Mouse (Mus musculus): ENCODE data around the gene Gm27021. TPM values are rescaled to one million over a fixed set of nuclear protein-coding genes. Genes with fewer than 3 reads are reported as not detected.

Gene Gm27021
- total RNA-seq, 2 experiments from 2014 or later, result not detected

- no peak for DNase-seq (ENCODE audit: low spot score in 2 of 2)
These were observed 98.8 kb downstream of the Gm27021 start for GRCm38 (mm10) chr8:120569123-120569522.

DNA sequence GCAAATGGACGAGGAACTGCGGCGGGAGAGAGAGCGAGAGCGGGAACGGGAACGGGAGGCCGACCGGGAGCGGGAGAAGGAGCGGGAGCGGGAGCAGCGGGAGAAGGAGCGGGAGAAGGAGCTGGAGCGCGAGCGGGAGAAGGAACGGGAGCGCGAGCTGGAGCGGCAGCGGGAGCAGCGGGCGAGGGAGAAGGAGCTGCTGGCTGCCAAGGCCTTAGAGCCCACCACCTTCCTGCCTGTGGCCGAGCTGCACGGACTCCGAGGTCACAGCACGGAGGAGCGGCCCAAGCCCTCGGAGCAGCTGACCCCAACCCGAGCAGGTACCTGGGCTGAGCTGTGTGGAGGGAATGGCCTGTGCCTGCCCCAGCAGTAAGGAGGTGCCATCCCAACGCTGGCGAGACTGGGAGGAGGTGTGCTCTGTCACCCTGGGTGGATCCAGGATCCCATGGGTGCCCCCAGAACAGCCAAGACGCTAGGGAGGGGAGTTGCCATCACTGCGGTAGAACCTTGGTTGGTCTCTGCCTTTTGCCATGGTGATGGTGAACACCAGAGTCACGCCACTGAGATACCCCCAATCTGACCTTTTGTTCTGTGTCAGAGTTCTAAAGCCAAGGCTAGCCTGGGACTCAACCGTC lies 99.6 kb downstream of the Gm27021 start:
- DNase-seq (ENCODE audit: low spot score in 2 of 2), result no peak

GRCm38 (mm10) chr8:120567731-120568130 lies 100.1 kb downstream of the Gm27021 start:
- DNase-seq (ENCODE audit: low spot score in 2 of 2), result no peak

- no peak for DNase-seq (ENCODE audit: low spot score in 2 of 2)
These were observed 101.2 kb downstream of the Gm27021 start for GRCm38 (mm10) chr8:120566681-120567080.

DNA sequence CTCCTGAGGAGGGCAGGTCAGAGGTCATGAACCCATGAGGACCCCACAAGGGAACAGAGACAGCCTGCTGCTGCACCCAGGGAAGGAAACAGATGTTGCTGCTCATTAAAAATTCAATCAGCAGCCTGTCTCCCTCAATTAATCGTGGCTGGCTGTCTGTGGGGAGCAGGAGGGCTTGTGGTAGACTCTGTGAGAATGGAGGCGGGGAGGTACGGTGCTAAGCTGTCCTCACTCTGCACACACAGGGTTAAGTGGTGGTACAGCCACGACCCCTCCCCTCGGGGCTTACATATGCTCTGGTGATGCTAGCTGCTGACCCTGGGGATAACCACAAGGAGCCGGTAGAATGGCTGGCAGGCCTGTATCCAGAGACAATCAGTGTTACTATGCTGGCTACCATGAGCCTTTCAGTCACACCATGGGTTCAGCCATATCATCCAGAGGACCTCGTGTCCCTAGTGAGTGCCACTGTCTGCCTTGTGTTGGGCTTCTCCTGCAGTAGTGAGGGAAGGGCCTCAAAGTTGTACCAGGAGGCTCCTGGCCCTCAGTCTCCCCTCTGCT lies 102.6 kb downstream of the Gm27021 start:
- DNase-seq (ENCODE audit: low spot score in 2 of 2), result no peak

DNA sequence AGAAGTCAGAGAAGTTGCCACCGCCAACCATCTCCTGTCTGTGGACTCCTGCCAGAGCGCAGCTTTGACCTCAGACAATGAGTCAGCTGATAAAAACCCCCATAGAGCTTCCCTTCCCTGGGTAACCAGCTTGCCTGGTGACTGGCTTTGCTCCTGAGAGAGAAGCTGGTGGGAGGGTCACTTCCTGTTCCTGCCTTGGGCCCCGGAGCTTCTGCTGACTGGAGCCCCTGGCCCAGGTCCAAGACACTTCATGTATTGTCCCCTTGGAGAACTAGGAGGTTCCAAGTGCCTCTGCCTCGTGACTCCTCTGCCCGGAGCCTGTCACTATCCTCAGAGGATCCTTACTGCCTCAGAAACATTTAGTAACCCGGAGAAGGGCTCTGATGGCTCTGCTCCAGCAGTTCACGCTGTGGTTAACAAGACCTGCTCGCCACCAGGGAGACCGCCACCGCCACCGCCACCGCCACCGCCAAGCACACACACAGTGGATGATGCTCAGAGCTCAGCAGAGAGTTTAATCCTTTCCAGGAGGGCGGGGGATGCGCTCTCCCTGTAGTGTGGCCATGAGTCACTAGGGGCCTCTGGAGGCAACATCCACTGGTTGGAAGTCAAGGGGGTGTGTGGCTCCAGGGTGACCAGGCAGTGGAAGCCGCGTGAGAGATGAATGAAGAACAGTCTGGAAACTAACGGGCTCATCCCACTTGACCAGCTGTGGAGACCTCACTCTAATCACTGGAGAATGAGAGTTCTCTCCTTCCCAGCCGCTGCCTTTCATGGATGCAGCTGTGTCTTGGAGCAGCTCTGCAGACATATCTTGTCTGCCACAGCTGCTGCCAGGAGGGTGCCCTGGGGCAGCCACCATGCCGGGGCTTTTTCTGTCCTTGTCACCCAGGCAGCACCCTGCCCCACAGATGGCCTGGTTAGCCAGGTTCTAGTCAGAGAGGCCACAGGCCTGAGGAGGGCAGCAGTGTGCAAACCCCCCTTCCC lies 103.7 kb downstream of the Gm27021 start:
- peak; percentile 76 to 83 for DNase-seq (ENCODE audit: low spot score in 2 of 2)

DNA sequence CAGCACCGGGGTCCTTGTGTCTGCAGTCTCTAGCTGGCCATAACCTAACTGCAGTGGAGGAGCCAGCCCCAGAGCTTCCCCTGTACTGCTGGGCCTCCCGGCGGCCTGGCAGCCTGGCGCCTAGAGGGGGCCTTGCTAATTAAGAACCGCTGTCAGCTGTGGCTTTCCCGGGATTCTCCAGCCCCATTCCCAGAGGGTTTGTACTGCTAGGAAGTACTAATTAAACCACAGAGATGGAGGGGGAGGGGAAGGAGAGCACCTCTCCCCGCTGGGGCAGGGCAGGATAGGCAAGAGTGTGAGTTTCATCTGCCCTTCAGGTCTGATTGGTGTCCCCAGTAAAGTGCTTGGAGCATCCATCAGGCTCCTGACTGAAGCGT lies 104.5 kb downstream of the Gm27021 start:
- no peak for DNase-seq (ENCODE audit: low spot score in 2 of 2)

DNA sequence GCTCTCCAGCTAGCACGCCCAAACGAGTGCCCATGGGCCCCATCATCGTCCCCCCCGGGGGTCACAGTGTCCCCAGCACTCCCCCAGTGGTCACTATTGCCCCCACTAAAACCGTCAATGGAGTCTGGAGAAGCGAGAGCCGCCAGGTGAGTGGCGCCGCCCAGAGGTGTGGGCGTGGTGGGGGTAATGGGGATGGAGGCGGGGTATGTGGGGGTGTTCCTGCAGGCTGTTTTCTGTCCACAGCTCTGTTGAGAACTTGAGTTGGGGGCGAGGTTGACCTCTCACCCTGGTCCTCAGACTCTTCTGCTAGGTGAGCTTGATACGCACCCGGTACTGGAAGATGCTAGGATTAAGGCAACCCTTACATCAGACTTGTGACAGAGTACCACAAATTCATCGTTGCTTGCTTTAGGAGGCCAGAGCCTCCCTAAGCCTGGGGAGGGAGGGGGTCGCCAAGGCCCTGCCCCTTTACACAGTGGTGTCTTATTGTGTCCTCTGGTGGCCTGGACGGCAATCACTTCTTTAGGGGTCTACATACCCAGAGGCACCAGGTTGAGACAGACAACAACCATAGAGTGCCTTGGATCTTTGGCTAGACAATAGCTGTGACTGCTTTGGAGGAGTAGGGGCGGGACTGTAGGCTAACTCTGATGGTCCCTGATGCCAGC lies 105.1 kb downstream of the Gm27021 start:
- DNase-seq (ENCODE audit: low spot score in 2 of 2), result no peak

- DNase-seq (ENCODE audit: low spot score in 2 of 2), result no peak
These were observed 106.1 kb downstream of the Gm27021 start for GRCm38 (mm10) chr8:120561539-120562435.

- DNase-seq (ENCODE audit: low spot score in 2 of 2), result no peak
These were observed 107.3 kb downstream of the Gm27021 start for GRCm38 (mm10) chr8:120560535-120560934.

DNA sequence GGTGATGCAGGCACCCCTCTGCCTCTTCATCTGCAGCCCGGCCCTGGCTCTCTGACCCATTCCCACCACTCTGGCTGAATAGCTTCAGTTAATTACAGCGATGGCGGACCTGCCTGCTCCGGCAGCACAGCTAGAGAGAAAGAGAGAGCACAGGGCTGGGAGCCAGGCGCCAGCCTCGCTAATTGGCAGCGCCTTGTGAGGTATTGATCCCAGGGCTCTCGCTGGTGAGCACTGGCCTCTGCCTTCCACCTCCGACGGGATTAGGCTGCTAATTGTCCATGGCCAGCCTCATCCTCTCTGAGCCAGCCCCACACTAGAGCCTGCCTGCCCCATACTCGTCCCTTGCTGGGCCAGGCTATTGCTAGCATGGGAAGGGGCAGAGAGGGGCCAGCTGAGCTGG lies 108.2 kb downstream of the Gm27021 start:
- no peak for DNase-seq (ENCODE audit: low spot score in 2 of 2)

Other genes with a start within 250 kb of the Gm27021 start
- 1 to 10 TPM; 4.6 to 5.0 TPM for gene Gins2, start 78.8 kb downstream of the Gm27021 start, total RNA-seq (2021)
- 10 to 100 TPM; 12.3 to 21.3 TPM for gene 1190005I06Rik, start 20.4 kb downstream of the Gm27021 start, total RNA-seq (2021)
- 1,000 to 10,000 TPM; 1,414 to 1,997 TPM for gene Cox4i1, start 143 bp upstream of the Gm27021 start, total RNA-seq (2021)
- gene Emc8, start 494 bp upstream of the Gm27021 start, total RNA-seq (2021), result 100 to 1,000 TPM in 1 of 2 experiments, 10 to 100 TPM in 1; 87.1 to 118 TPM
- gene Irf8, start 68.3 kb upstream of the Gm27021 start, total RNA-seq (2021), result 10 to 100 TPM; 16.1 to 46.0 TPM